Comparison of ENCODE assay signal across 13 mouse cellular contexts in the genomic region with DNA sequence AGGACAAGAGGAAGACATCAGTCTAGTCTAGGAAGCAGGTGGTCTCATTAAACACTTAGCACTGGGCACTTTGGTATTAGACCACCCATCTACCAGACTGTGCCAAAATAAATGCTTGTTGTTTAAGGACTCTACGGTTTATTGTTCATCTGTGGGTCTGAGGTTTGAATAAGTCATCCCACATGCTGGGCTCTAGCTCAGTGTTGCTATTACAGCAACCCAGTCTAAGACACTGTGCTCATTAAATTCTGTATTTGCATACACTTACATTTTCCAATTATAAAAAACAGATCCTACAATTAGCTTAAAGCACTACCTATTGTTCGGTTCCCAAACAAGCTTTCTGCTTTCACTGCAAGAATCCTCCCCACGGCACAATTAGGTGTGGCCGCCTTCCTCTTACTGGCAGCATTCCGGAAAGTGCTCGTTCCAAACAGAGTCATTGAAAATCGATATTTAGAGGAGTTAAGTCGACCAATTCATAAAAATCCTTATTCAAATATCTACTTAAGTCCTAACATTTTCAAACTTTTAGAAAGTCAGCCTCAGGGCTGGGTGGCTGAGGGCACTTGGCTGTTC.
"Had no signal": no experiment of that assay in that cellular context is flagged by ENCODE, and none has a peak within 500 bp of the region (broad histone marks: within the 10 kb centered on the region; RNA-seq: fewer than 3 reads in every experiment).

No protein-coding gene starts in this region.

- H3K27ac ChIP-seq: kidney, postnatal 0 days; layer of hippocampus, adult 2 months; limb, embryonic 13.5 days; liver, embryonic 14.5 days; midbrain, embryonic 10.5 days had no signal

- DNase-seq: kidney, adult 11 months; kidney, adult 9 months; kidney, postnatal 4 days; left cerebral cortex, postnatal 4 days; lung, adult 18-20 months; midbrain, embryonic 14.5 days; right cerebral cortex, postnatal 14 days; thymus, postnatal 36 days had no signal

- H3K4me3 ChIP-seq: layer of hippocampus, adult 2 months; limb, embryonic 13.5 days; midbrain, embryonic 10.5 days had no signal

- H3K36me3 ChIP-seq: limb, embryonic 13.5 days; midbrain, embryonic 10.5 days had no signal

- H3K27me3 ChIP-seq: limb, embryonic 13.5 days had no signal
